ENCODE assay signal across 23 mouse cellular contexts in the genomic region with DNA sequence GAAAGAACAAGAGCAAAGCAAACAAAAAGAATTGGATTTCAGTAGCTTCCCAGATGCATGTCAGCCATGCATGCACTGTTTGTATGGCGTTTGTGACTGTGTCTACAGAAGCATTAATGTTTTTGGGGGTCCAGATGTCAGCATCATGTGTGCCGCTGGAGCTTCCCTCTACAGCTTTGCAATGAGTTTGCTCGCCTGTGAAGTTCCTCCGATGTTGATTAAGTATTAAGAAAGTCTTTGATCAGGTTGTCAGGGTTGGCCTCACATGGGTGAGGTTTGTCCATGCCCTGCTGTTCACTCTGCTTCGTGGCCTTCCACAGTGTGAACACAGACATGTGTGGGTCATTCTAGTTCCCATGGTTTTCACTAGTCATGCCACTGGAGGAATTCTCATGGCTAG.
DNase-seq lines count a peak whose midpoint lies in the region; ATAC-seq lines count a peak whose summit lies in the region.
"Had no signal": no experiment of that assay in that cellular context is flagged by ENCODE, and none has a peak within 500 bp of the region (broad histone marks: within the 10 kb centered on the region; RNA-seq: fewer than 3 reads in every experiment).

No protein-coding gene starts in this region.

- H3K9ac ChIP-seq in heart, embryonic 14.5 days (ENCODE audit: low read length) = no peak overlapping the region
- no peak overlapping the region for H3K9ac ChIP-seq in heart, embryonic 12.5 days
- H3K9ac ChIP-seq in lung, embryonic 16.5 days (ENCODE audit: low read length) = no peak overlapping the region
- H3K9ac ChIP-seq in intestine, embryonic 16.5 days (ENCODE audit: low read depth, low read length) = no peak overlapping the region
- no peak overlapping the region for H3K9ac ChIP-seq in stomach, embryonic 15.5 days
- H3K9ac ChIP-seq: forebrain, embryonic 15.5 days; hindbrain, embryonic 13.5 days; kidney, embryonic 15.5 days; liver, embryonic 12.5 days had no signal

- ATAC-seq in heart, embryonic 14.5 days (ENCODE audit: insufficient number of reproducible peaks, insufficient read depth, low FRiP score, low read depth) = no peak
- no peak for ATAC-seq in heart, embryonic 12.5 days (ENCODE audit: insufficient number of reproducible peaks, low FRiP score)
- no peak for ATAC-seq in lung, embryonic 16.5 days (ENCODE audit: low read depth)
- ATAC-seq in intestine, embryonic 16.5 days = no peak
- ATAC-seq in stomach, embryonic 15.5 days (ENCODE audit: insufficient read depth, low FRiP score, low read depth) = no peak
- ATAC-seq in megakaryocyte, adult 5-6 weeks (ENCODE audit: poor library complexity, severe bottlenecking) = no peak
- ATAC-seq: forebrain, embryonic 15.5 days; inflammation-experienced regulatory T-cells, adult 6 months; liver, embryonic 12.5 days had no signal

- peaks cover 4 to 23% of the 10 kb centered on the region in 2 experiments for H3K4me1 ChIP-seq in heart, embryonic 14.5 days (ENCODE audit: control insufficient read depth in 2 of 2, insufficient read depth in 2 of 2, low read length in 2 of 2)
- H3K4me1 ChIP-seq in heart, embryonic 12.5 days (replicated peaks) = peaks cover 23% of the 10 kb centered on the region
- H3K4me1 ChIP-seq in lung, embryonic 16.5 days (replicated peaks; ENCODE audit: control insufficient read depth, insufficient read depth, low read length) = peaks cover 6% of the 10 kb centered on the region; the same call in 1 of the 2 replicates
- H3K4me1 ChIP-seq in intestine, embryonic 16.5 days (ENCODE audit: control insufficient read depth, insufficient read depth, low read length) = peaks cover 7% of the 10 kb centered on the region; the same call in 1 of the 2 replicates
- peaks cover 29% of the 10 kb centered on the region; the same call in 1 of the 2 replicates for H3K4me1 ChIP-seq in stomach, embryonic 15.5 days
- H3K4me1 ChIP-seq in hindbrain, embryonic 10.5 days (replicated peaks) = no peaks in the 10 kb centered on the region
- H3K4me1 ChIP-seq: forebrain, embryonic 15.5 days; hindbrain, embryonic 13.5 days; liver, embryonic 12.5 days had no signal

- H3K9me3 ChIP-seq in heart, embryonic 14.5 days (ENCODE audit: control insufficient read depth, low read length) = no peaks in the 10 kb centered on the region
- no peaks in the 10 kb centered on the region for H3K9me3 ChIP-seq in heart, embryonic 12.5 days (replicated peaks)
- H3K9me3 ChIP-seq in lung, embryonic 16.5 days (ENCODE audit: control insufficient read depth, low read length) = no peaks in the 10 kb centered on the region
- H3K9me3 ChIP-seq in intestine, embryonic 16.5 days (ENCODE audit: control insufficient read depth, low read length) = no peaks in the 10 kb centered on the region
- no peaks in the 10 kb centered on the region for H3K9me3 ChIP-seq in stomach, embryonic 15.5 days
- H3K9me3 ChIP-seq in hindbrain, embryonic 10.5 days = no peaks in the 10 kb centered on the region
- H3K9me3 ChIP-seq: forebrain, embryonic 15.5 days; hindbrain, embryonic 13.5 days; kidney, embryonic 15.5 days; liver, embryonic 12.5 days had no signal

- no peak for DNase-seq in lung, postnatal 4 days
- DNase-seq in hindbrain, embryonic 10.5 days (ENCODE audit: low spot score) = no peak
- DNase-seq: adrenal gland, postnatal 36 days; B cell, adult 2 months; cerebellum, adult 11-12 months; cerebellum, postnatal 25 days; embryo, embryonic 11 days; gastrocnemius, postnatal 25 days; lung, adult 2 months; right cerebral cortex, postnatal 25 days; thymus, postnatal 14 days had no signal

- H3K27ac ChIP-seq in heart, embryonic 14.5 days (replicated peaks in 1 of 2; ENCODE audit: control insufficient read depth in 1 of 2, insufficient read depth in 1 of 2, low read depth in 2 of 2, low read length in 2 of 2) = peak overlapping the region; percentile 34 to 46; a peak in 1 of 4 replicates
- no peak overlapping the region for H3K27ac ChIP-seq in heart, embryonic 12.5 days (ENCODE audit: poor library complexity, severe bottlenecking)
- peak overlapping the region; percentile 15; the same call in 1 of the 2 replicates for H3K27ac ChIP-seq in lung, embryonic 16.5 days (ENCODE audit: low read length)
- peak overlapping the region; percentile 62 for H3K27ac ChIP-seq in intestine, embryonic 16.5 days (ENCODE audit: low read length)
- H3K27ac ChIP-seq in stomach, embryonic 15.5 days = peak overlapping the region; percentile 75
- no peak overlapping the region for H3K27ac ChIP-seq in hindbrain, embryonic 10.5 days
- H3K27ac ChIP-seq: forebrain, embryonic 15.5 days; hindbrain, embryonic 13.5 days; kidney, embryonic 15.5 days; liver, embryonic 12.5 days had no signal

- H3K36me3 ChIP-seq in heart, embryonic 14.5 days (ENCODE audit: control insufficient read depth, insufficient read depth, low read length) = no peaks in the 10 kb centered on the region
- H3K36me3 ChIP-seq in heart, embryonic 12.5 days = no peaks in the 10 kb centered on the region
- H3K36me3 ChIP-seq in lung, embryonic 16.5 days (ENCODE audit: control insufficient read depth, insufficient read depth, low read length) = no peaks in the 10 kb centered on the region
- no peaks in the 10 kb centered on the region for H3K36me3 ChIP-seq in intestine, embryonic 16.5 days (ENCODE audit: control insufficient read depth, insufficient read depth, low read length)
- H3K36me3 ChIP-seq in stomach, embryonic 15.5 days = no peaks in the 10 kb centered on the region
- no peaks in the 10 kb centered on the region for H3K36me3 ChIP-seq in hindbrain, embryonic 10.5 days
- H3K36me3 ChIP-seq: forebrain, embryonic 15.5 days; hindbrain, embryonic 13.5 days; kidney, embryonic 15.5 days; liver, embryonic 12.5 days had no signal

- H3K4me3 ChIP-seq in heart, embryonic 14.5 days (ENCODE audit: control insufficient read depth in 1 of 2, insufficient read depth in 1 of 2, low read depth in 1 of 2, low read length in 2 of 2) = no peak overlapping the region
- no peak overlapping the region for H3K4me3 ChIP-seq in heart, embryonic 12.5 days
- H3K4me3 ChIP-seq in lung, embryonic 16.5 days (ENCODE audit: low read length) = no peak overlapping the region
- H3K4me3 ChIP-seq in intestine, embryonic 16.5 days (ENCODE audit: low read length) = no peak overlapping the region
- H3K4me3 ChIP-seq in stomach, embryonic 15.5 days (replicated peaks) = no peak overlapping the region
- H3K4me3 ChIP-seq in hindbrain, embryonic 10.5 days = no peak overlapping the region
- H3K4me3 ChIP-seq: forebrain, embryonic 15.5 days; hindbrain, embryonic 13.5 days; kidney, embryonic 15.5 days; liver, embryonic 12.5 days had no signal

- WGBS in heart, embryonic 14.5 days = 85% methylated on average over 5 of the region's 5 CpGs
- 84% methylated on average over 5 of the region's 5 CpGs for WGBS in heart, embryonic 12.5 days
- WGBS in lung, embryonic 16.5 days = 66% methylated on average over 5 of the region's 5 CpGs
- 77% methylated on average over 5 of the region's 5 CpGs for WGBS in intestine, embryonic 16.5 days
- WGBS in stomach, embryonic 15.5 days = 57% methylated on average over 5 of the region's 5 CpGs
- 82% methylated on average over 5 of the region's 5 CpGs for WGBS in hindbrain, embryonic 10.5 days

- H3K27me3 ChIP-seq in heart, embryonic 14.5 days (ENCODE audit: control insufficient read depth, insufficient read depth, low read length) = no peaks in the 10 kb centered on the region
- H3K27me3 ChIP-seq in heart, embryonic 12.5 days (replicated peaks) = no peaks in the 10 kb centered on the region
- H3K27me3 ChIP-seq in lung, embryonic 16.5 days (ENCODE audit: control insufficient read depth, insufficient read depth, low read depth, low read length) = no peaks in the 10 kb centered on the region
- H3K27me3 ChIP-seq in intestine, embryonic 16.5 days (replicated peaks; ENCODE audit: control insufficient read depth, insufficient read depth, low read length) = no peaks in the 10 kb centered on the region
- no peaks in the 10 kb centered on the region for H3K27me3 ChIP-seq in stomach, embryonic 15.5 days (replicated peaks)
- no peaks in the 10 kb centered on the region for H3K27me3 ChIP-seq in hindbrain, embryonic 10.5 days (ENCODE audit: insufficient read depth, poor library complexity, severe bottlenecking)
- H3K27me3 ChIP-seq: forebrain, embryonic 15.5 days; hindbrain, embryonic 13.5 days; kidney, embryonic 15.5 days; liver, embryonic 12.5 days had no signal

- no peak overlapping the region for H3K4me2 ChIP-seq in heart, embryonic 14.5 days (ENCODE audit: low read length)
- H3K4me2 ChIP-seq in heart, embryonic 12.5 days = no peak overlapping the region
- no peak overlapping the region for H3K4me2 ChIP-seq in lung, embryonic 16.5 days (ENCODE audit: low read depth, low read length)
- no peak overlapping the region for H3K4me2 ChIP-seq in intestine, embryonic 16.5 days (ENCODE audit: low read depth, low read length)
- no peak overlapping the region for H3K4me2 ChIP-seq in stomach, embryonic 15.5 days
- H3K4me2 ChIP-seq: forebrain, embryonic 15.5 days; heart, embryonic 11.5 days; hindbrain, embryonic 13.5 days; kidney, embryonic 15.5 days; liver, embryonic 12.5 days had no signal

Comparison
In these comparisons a context has a peak if more than half of its experiments do, and no peak if none do; other contexts are left out.
1. H3K27ac ChIP-seq: peak in heart, embryonic 14.5 days (2 of 2), lung, embryonic 16.5 days (single experiment), intestine, embryonic 16.5 days (single experiment) and stomach, embryonic 15.5 days (single experiment); none in heart, embryonic 12.5 days (single experiment) and hindbrain, embryonic 10.5 days (single experiment).